In the genomic region with DNA sequence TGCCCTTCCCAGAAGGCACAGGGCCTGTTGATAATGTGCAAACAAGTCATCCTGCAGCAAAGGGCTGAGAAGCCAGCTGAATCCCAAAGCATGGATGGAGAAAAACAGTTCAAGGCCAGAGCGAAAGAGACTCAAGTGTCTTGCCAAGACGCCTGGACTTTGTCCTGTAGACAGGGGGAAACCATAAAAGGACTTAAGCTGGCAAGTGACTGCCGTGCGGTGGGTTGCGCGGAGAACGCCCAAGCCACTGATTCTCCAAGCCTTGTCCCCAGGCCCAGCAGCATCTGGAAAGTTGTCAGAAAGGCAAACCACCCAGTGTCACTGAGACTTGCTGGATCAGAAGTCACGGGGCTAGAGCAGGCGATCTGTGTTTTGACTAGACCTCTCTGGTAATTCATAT, we compare ENCODE assay signal across 13 mouse cellular contexts. TPM values are rescaled to one million over a fixed set of nuclear protein-coding genes. Genes with fewer than 3 reads are reported as not detected.
DNase-seq lines count a peak whose midpoint lies in the region; ATAC-seq and TF ChIP-seq lines count a peak whose summit lies in the region.
"Had no signal": no experiment of that assay in that cellular context is flagged by ENCODE, and none has a peak within 500 bp of the region (broad histone marks: within the 10 kb centered on the region; RNA-seq: fewer than 3 reads in every experiment).

No protein-coding gene starts in this region.

- no peaks in the 10 kb centered on the region for H3K79me2 ChIP-seq in heart, adult 2 months (replicated peaks; ENCODE audit: control insufficient read depth, insufficient read depth, low read length)

- DNase-seq in kidney, adult 18-20 months: peak; percentile 57
- peak; percentile 56 to 66 for DNase-seq in heart, adult 2 months
- DNase-seq in kidney, adult 9 months: peak; percentile 63
- no peak for DNase-seq in forebrain, embryonic 14.5 days (ENCODE audit: low spot score)
- DNase-seq in thymus, adult 2 months: no peak
- no peak for DNase-seq in left cerebral cortex, postnatal 25 days (ENCODE audit: low spot score in 2 of 2)
- DNase-seq: thymus, postnatal 4 days had no signal

- H3K27ac ChIP-seq in kidney, embryonic 16.5 days (ENCODE audit: low read length): no peak overlapping the region
- peak overlapping the region; percentile 31; the same call in 1 of the 2 replicates for H3K27ac ChIP-seq in heart, adult 2 months
- peak overlapping the region; percentile 62 to 76 for H3K27ac ChIP-seq in heart, embryonic 14.5 days (replicated peaks in 1 of 2; ENCODE audit: control insufficient read depth in 1 of 2, insufficient read depth in 1 of 2, low read depth in 2 of 2, low read length in 2 of 2)
- H3K27ac ChIP-seq in forebrain, embryonic 14.5 days (ENCODE audit: low read depth, low read length): no peak overlapping the region
- H3K27ac ChIP-seq in thymus, adult 2 months (ENCODE audit: control insufficient read depth, insufficient read depth, low read length): no peak overlapping the region
- H3K27ac ChIP-seq: hindbrain, embryonic 14.5 days; macrophage had no signal

- H3K9ac ChIP-seq in kidney, embryonic 16.5 days (replicated peaks; ENCODE audit: low read length): no peak overlapping the region
- H3K9ac ChIP-seq in heart, adult 2 months (ENCODE audit: low read depth, low read length): no peak overlapping the region
- no peak overlapping the region for H3K9ac ChIP-seq in heart, embryonic 14.5 days (ENCODE audit: low read length)
- H3K9ac ChIP-seq in forebrain, embryonic 14.5 days (ENCODE audit: low read length): no peak overlapping the region
- H3K9ac ChIP-seq: embryonic facial prominence, embryonic 13.5 days; hindbrain, embryonic 14.5 days had no signal

- TF ChIP-seq POLR2A in heart, adult 2 months (IDR thresholded peaks at IDR 0.05; ENCODE audit: insufficient read depth, low read depth, low read length): no peak
- no peak for TF ChIP-seq POLR2A in thymus, adult 2 months (IDR thresholded peaks at IDR 0.05; ENCODE audit: control insufficient read depth, extremely low read depth, insufficient read depth, low read length, poor library complexity)

- no peaks in the 10 kb centered on the region for H3K36me3 ChIP-seq in kidney, embryonic 16.5 days (ENCODE audit: insufficient read depth, low read length)
- H3K36me3 ChIP-seq in heart, adult 2 months (ENCODE audit: control insufficient read depth, insufficient read depth, low read length): 0 out of 2 replicates have a peak, but pooled peaks cover 2% of the 10 kb centered on the region
- no peaks in the 10 kb centered on the region for H3K36me3 ChIP-seq in heart, embryonic 14.5 days (ENCODE audit: control insufficient read depth, insufficient read depth, low read length)
- H3K36me3 ChIP-seq in forebrain, embryonic 14.5 days (ENCODE audit: control insufficient read depth, insufficient read depth, low read length): no peaks in the 10 kb centered on the region
- no peaks in the 10 kb centered on the region for H3K36me3 ChIP-seq in thymus, adult 2 months (ENCODE audit: control insufficient read depth, insufficient read depth, low read length)
- H3K36me3 ChIP-seq: embryonic facial prominence, embryonic 13.5 days had no signal

- WGBS in kidney, embryonic 16.5 days: 81% methylated on average over 9 of the region's 9 CpGs
- WGBS in heart, adult 2 months: 75% methylated on average over 9 of the region's 9 CpGs
- WGBS in heart, embryonic 14.5 days: 47% methylated on average over 9 of the region's 9 CpGs
- 93% methylated on average over 9 of the region's 9 CpGs for WGBS in forebrain, embryonic 14.5 days
- WGBS in thymus, adult 2 months: 97% methylated on average over 9 of the region's 9 CpGs

- no peaks in the 10 kb centered on the region for H3K27me3 ChIP-seq in kidney, embryonic 16.5 days (ENCODE audit: insufficient read depth, low read length)
- no peaks in the 10 kb centered on the region for H3K27me3 ChIP-seq in heart, adult 2 months (ENCODE audit: control insufficient read depth, insufficient read depth, low read length)
- H3K27me3 ChIP-seq in heart, embryonic 14.5 days (ENCODE audit: control insufficient read depth, insufficient read depth, low read length): no peaks in the 10 kb centered on the region
- no peaks in the 10 kb centered on the region for H3K27me3 ChIP-seq in forebrain, embryonic 14.5 days (replicated peaks; ENCODE audit: control insufficient read depth, insufficient read depth, low read length)
- H3K27me3 ChIP-seq in thymus, adult 2 months (ENCODE audit: control insufficient read depth, insufficient read depth, low read length): no peaks in the 10 kb centered on the region
- H3K27me3 ChIP-seq: embryonic facial prominence, embryonic 13.5 days had no signal

- 0 out of 2 replicates have a peak, but pooled peaks cover 2% of the 10 kb centered on the region for H3K4me1 ChIP-seq in kidney, embryonic 16.5 days (ENCODE audit: insufficient read depth, low read length)
- peaks cover 4% of the 10 kb centered on the region; the same call in 1 of the 2 replicates for H3K4me1 ChIP-seq in heart, adult 2 months (ENCODE audit: control insufficient read depth, insufficient read depth, low read length)
- H3K4me1 ChIP-seq in heart, embryonic 14.5 days (ENCODE audit: control insufficient read depth in 2 of 2, insufficient read depth in 2 of 2, low read length in 2 of 2): peaks cover 15 to 18% of the 10 kb centered on the region in 2 experiments
- no peaks in the 10 kb centered on the region for H3K4me1 ChIP-seq in forebrain, embryonic 14.5 days (ENCODE audit: control insufficient read depth, insufficient read depth, low read length)
- H3K4me1 ChIP-seq in thymus, adult 2 months (replicated peaks; ENCODE audit: control insufficient read depth, insufficient read depth, low read length): no peaks in the 10 kb centered on the region
- H3K4me1 ChIP-seq: embryonic facial prominence, embryonic 13.5 days had no signal

- H3K4me2 ChIP-seq in kidney, embryonic 16.5 days (replicated peaks; ENCODE audit: low read depth, low read length): no peak overlapping the region
- H3K4me2 ChIP-seq in heart, embryonic 14.5 days (ENCODE audit: low read length): no peak overlapping the region
- no peak overlapping the region for H3K4me2 ChIP-seq in forebrain, embryonic 14.5 days (ENCODE audit: low read length)
- H3K4me2 ChIP-seq: embryonic facial prominence, embryonic 13.5 days; hindbrain, embryonic 14.5 days; liver, embryonic 11.5 days had no signal

- intact Hi-C loops in heart, adult 2 months (cut with DNase I): no loop called here
- intact Hi-C loops in left cerebral cortex, postnatal 25 days (cut with DNase I): no loop called here

- no peak overlapping the region for H3K4me3 ChIP-seq in kidney, embryonic 16.5 days (ENCODE audit: low read length)
- no peak overlapping the region for H3K4me3 ChIP-seq in heart, adult 2 months
- no peak overlapping the region for H3K4me3 ChIP-seq in heart, embryonic 14.5 days (ENCODE audit: control insufficient read depth in 1 of 2, insufficient read depth in 1 of 2, low read depth in 1 of 2, low read length in 2 of 2)
- H3K4me3 ChIP-seq in forebrain, embryonic 14.5 days (ENCODE audit: low read depth, low read length): no peak overlapping the region
- no peak overlapping the region for H3K4me3 ChIP-seq in thymus, adult 2 months (ENCODE audit: control insufficient read depth, insufficient read depth, low read length)
- H3K4me3 ChIP-seq: embryonic facial prominence, embryonic 13.5 days had no signal

- no peak for ATAC-seq in kidney, embryonic 16.5 days (ENCODE audit: low FRiP score, low TSS enrichment)
- no peak for ATAC-seq in heart, embryonic 14.5 days (ENCODE audit: insufficient number of reproducible peaks, insufficient read depth, low FRiP score, low read depth)
- no peak for ATAC-seq in forebrain, embryonic 14.5 days

- TF ChIP-seq EP300 in heart, adult 2 months (IDR thresholded peaks at IDR 0.05; ENCODE audit: insufficient read depth, low read depth, low read length): no peak

- no peaks in the 10 kb centered on the region for H3K9me3 ChIP-seq in kidney, embryonic 16.5 days (ENCODE audit: low read length)
- no peaks in the 10 kb centered on the region for H3K9me3 ChIP-seq in heart, embryonic 14.5 days (ENCODE audit: control insufficient read depth, low read length)
- H3K9me3 ChIP-seq in forebrain, embryonic 14.5 days (replicated peaks; ENCODE audit: control insufficient read depth, low read length): no peaks in the 10 kb centered on the region
- H3K9me3 ChIP-seq: embryonic facial prominence, embryonic 13.5 days had no signal

- TF ChIP-seq CTCF in heart, adult 2 months (IDR thresholded peaks at IDR 0.05): no peak
- TF ChIP-seq CTCF in thymus, adult 2 months (IDR thresholded peaks at IDR 0.05; ENCODE audit: borderline replicate concordance, control insufficient read depth, extremely low read depth, insufficient read depth, low read length, poor library complexity): no peak

RNA-seq across cellular contexts. Expression of a gene that starts 22.2 kb away (rescaled TPM):
- 8.6 and 10.0 TPM in 2 replicates for polyA plus RNA-seq in kidney, embryonic 16.5 days (2015; fragmentation: Nextera tagmentation; extraction: Ambion mirVana)
- total RNA-seq in heart, adult 2 months (2021): 10 to 100 TPM; 67.2 to 77.6 TPM
- 13.1 and 23.9 TPM in 2 replicates for polyA plus RNA-seq in heart, adult 2 months (2012; rRNA removed)
- 28.9 and 33.3 TPM in 2 replicates for polyA plus RNA-seq in heart, embryonic 14.5 days (2014; fragmentation: Nextera tagmentation; extraction: Ambion mirVana)
- polyA plus RNA-seq in forebrain, embryonic 14.5 days (2014; fragmentation: Nextera tagmentation; extraction: Ambion mirVana): 29.9 and 40.9 TPM in 2 replicates
- 2.8 and 3.4 TPM in 2 replicates for polyA plus RNA-seq in thymus, adult 2 months (2012; rRNA removed)
- total RNA-seq in left cerebral cortex, postnatal 25 days (2021): 10 to 100 TPM; 53.7 to 54.7 TPM

Comparison
In these comparisons a context has a peak if more than half of its experiments do, and no peak if none do; other contexts are left out.
1. DNase-seq: peak in kidney, adult 18-20 months (single experiment), heart, adult 2 months (2 of 2) and kidney, adult 9 months (single experiment); none in forebrain, embryonic 14.5 days (single experiment), thymus, adult 2 months (single experiment) and left cerebral cortex, postnatal 25 days (0 of 2).
2. H3K27ac ChIP-seq: peak in heart, adult 2 months (single experiment) and heart, embryonic 14.5 days (2 of 2); none in kidney, embryonic 16.5 days (single experiment), forebrain, embryonic 14.5 days (single experiment) and thymus, adult 2 months (single experiment).